Mouse (Mus musculus) ES-Bruce4 (cell line): ENCODE data around the gene Limd1. TPM values are rescaled to one million over a fixed set of nuclear protein-coding genes. Genes with fewer than 3 reads are reported as not detected.
A peak's percentile ranks its signal among the peaks of the same experiment; 100 is the strongest.

ENCODE experiments used
- H3K27ac ChIP-seq: 2 replicates; pipeline ENCODE4 v1.5.1; 2012; ENCODE audit warnings: low read length, inconsistent platforms; ENCODE audit not compliant: insufficient read depth
- H3K27me3 ChIP-seq: 2 replicates; pipeline ENCODE4 v1.6.1; 2012; ENCODE audit warnings: mild to moderate bottlenecking, low read length, inconsistent platforms; ENCODE audit not compliant: control insufficient read depth, poor library complexity, insufficient read depth, severe bottlenecking
- H3K36me3 ChIP-seq: 2 replicates; pipeline ENCODE4 v1.6.1; 2012; ENCODE audit warnings: inconsistent platforms, mild to moderate bottlenecking, low read length, moderate library complexity; ENCODE audit not compliant: control insufficient read depth, poor library complexity, insufficient read depth, severe bottlenecking
- H3K4me1 ChIP-seq: one replicate; pipeline ENCODE4 v1.8.1; 2011; ENCODE audit warnings: low read length; ENCODE audit not compliant: control insufficient read depth, insufficient read depth
- H3K4me3 ChIP-seq: 2 replicates; pipeline ENCODE4 v1.5.1; 2011; ENCODE audit warnings: low read depth, mild to moderate bottlenecking, low read length
- H3K9ac ChIP-seq: 2 replicates; pipeline ENCODE4 v1.6.1; 2012; ENCODE audit warnings: low read depth, mild to moderate bottlenecking, inconsistent platforms; ENCODE audit not compliant: poor library complexity, severe bottlenecking
- H3K9me3 ChIP-seq: replicated peaks from 2 replicates; pipeline ENCODE4 v1.6.1; 2012; ENCODE audit warnings: mild to moderate bottlenecking, low read length, inconsistent platforms; ENCODE audit not compliant: control insufficient read depth, poor library complexity, insufficient read depth, severe bottlenecking
- CTCF ChIP-seq: IDR thresholded peaks from one replicate; pipeline ENCODE4 v1.8.1; 2011; ENCODE audit warnings: low read depth, low read length
- EP300 ChIP-seq: IDR thresholded peaks from 2 replicates; pipeline ENCODE4 v1.6.1; 2011; ENCODE audit warnings: low read depth, low read length; ENCODE audit not compliant: insufficient read depth
- POLR2A ChIP-seq: IDR thresholded peaks from one replicate; pipeline ENCODE4 v1.8.1; 2011; ENCODE audit warnings: low read length; ENCODE audit not compliant: insufficient read depth
- polyA plus RNA-seq: library from polyadenylated mRNA; stranded (reverse); fragments of >200 nt; gene quantifications from 2 replicates; pipeline ENCODE4 v1.2.4, GENCODE M21; 2011; ENCODE audit warnings: low read depth; ENCODE audit not compliant: missing spikeins, insufficient read depth, insufficient read length

The Limd1 gene
- polyA plus RNA-seq, 1 experiment = 23.3 TPM

DNA sequence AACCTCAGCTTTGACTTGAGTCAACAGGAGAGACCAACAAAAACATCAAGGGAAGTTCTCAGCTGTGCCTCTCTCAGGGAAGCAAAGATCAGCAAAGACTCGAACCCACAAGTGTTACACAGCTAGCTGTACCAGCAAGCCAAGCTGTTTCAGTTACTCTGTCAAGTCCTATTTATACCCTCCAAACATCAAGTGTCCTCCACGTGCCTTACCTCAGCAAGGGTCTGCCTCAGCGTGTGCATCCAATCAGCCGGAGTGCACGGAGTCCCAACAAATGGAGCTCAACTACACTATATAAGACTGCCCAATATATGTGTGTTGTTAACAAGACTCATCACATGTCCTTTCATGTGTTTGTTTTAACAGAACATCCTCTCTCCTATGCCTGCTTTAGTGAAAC is 48.0 kb downstream of the Limd1 start:
- Histone ChIP-seq H3K9me3 (no peaks in the 10 kb centered on the region), H3K9ac (no peak overlapping the region), H3K4me3 (no peak overlapping the region), H3K27me3 (no peaks in the 10 kb centered on the region), H3K27ac (no peak overlapping the region), H3K36me3 (no peaks in the 10 kb centered on the region), H3K4me1 (peaks cover 2% of the 10 kb centered on the region)
- TF ChIP-seq EP300 = no peak
- no peak for TF ChIP-seq POLR2A
- no peak for TF ChIP-seq CTCF

DNA sequence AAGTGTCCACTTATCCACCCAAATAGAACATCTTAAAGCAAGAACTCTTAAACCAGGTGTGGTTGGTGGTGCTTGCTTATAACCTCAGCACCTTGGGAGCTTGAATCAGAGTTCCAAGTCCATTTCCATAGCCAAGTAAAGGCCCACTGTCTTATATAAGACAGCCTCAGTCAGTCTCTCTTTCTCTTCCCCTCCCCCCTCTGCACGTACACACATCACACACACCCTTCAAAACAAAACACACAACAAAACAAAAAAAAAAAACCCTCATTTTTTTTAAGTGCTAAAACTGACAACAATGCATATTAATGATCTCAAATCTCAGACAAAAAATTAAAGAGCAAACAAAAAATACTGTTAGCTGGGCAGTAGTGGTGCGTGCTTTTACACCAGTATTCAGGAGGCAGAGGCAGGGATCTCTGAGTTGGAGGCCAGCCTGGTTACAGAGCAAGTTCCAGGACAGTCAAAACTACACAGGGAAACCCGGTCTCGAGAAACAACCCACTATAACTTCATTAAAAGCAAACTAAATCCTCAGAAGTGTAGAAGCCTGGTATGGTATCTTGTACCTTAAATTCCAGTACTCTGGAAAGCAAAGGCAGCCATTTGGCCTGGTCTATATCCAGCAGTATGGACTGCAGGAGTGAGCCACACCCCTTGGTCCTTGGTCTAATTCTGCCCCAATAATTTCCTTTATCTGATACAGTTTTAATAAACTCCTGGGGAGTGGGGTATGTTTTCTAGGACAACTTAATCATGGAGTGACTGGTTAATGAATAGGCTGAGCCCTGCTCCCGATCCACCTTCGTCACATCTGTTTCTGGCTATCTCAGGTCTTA is 49.8 kb downstream of the Limd1 start:
- no peaks in the 10 kb centered on the region for H3K27me3 ChIP-seq
- H3K9me3 ChIP-seq = no peaks in the 10 kb centered on the region
- no peaks in the 10 kb centered on the region for H3K36me3 ChIP-seq
- H3K27ac ChIP-seq = peak overlapping the region; percentile 31; the same call in 1 of the 2 replicates
- H3K4me1 ChIP-seq = peaks cover 2% of the 10 kb centered on the region
- H3K9ac ChIP-seq = peak overlapping the region; percentile 51
- TF ChIP-seq POLR2A = no peak
- TF ChIP-seq CTCF = no peak
- TF ChIP-seq EP300 = no peak
- H3K4me3 ChIP-seq = peak overlapping the region; percentile 90

DNA sequence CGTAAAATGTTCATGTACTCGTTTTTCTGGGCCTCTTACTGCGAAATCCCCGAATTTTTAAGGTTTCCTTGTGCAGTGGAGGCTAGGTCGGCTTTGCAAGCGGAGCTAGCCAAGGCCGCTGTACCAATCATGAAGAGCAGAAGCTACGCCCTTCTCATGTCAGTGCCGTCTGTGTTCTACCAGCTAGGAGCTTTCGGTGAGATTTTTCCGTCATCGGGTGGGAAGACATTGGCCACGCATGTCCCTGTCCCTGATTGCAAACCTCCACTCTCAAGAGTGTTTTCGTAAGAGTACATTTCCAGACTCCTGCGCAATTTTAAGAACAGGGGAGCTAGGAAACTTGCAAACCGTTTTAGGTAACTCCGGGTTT is 50.4 kb downstream of the Limd1 start:
- Histone ChIP-seq H3K27ac (peak overlapping the region; percentile 31; the same call in 1 of the 2 replicates), H3K9me3 (no peaks in the 10 kb centered on the region), H3K4me3 (peak overlapping the region; percentile 90), H3K4me1 (peaks cover 2% of the 10 kb centered on the region), H3K9ac (peak overlapping the region; percentile 51), H3K27me3 (no peaks in the 10 kb centered on the region), H3K36me3 (no peaks in the 10 kb centered on the region)
- TF ChIP-seq CTCF = no peak

DNA sequence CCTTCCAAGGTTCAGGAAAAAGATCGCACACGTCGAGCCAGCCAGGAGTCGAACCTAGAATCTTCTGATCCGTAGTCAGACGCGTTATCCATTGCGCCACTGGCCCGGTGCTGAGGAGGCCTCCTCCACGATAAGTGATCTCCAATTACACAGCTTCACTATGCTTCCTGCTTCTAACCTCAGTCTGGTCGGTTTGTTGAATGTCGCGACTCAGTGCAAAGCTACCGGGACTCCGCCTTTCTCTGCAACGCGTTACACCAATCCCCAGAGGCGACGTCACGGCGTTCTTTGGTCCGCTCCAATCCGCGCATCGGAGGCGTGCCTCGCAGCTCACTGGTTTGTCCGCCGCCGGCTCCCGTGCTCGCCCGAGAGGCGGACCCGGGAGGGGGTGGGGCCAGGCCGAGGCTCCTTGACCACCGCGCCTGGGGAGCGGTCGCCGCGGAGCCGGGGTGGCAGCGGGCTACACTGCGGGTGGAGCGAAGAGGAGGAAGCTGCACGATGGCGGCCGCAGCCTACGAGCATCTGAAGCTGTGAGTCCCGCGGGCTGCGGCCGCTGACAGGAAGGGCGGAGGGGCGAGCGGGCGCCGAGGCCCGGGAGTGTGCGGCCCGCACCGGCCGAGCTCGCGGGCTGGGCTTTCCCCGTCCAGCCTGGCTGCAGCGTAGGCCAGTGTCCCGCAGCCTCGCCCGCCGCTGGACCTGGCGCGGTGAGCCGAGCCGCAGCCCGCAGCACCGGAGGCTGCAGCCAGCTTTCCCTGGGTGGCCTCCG is 51.1 kb downstream of the Limd1 start, which contains the start of gene Sacm1l:
TSS of gene Sacm1l (plus strand) at position 368 of the 766 bp plus-strand sequence.
- H3K27ac ChIP-seq = peak within 1 kb of the TSS; percentile 31; the same call in 1 of the 2 replicates
- H3K9me3 ChIP-seq = no peaks in the 10 kb centered on the region
- TF ChIP-seq POLR2A (peak; percentile 70), CTCF (no peak), EP300 (peak; percentile 79)
- peak within 1 kb of the TSS; percentile 80 for H3K9ac ChIP-seq
- H3K27me3 ChIP-seq = no peaks in the 10 kb centered on the region
- no peaks in the 10 kb centered on the region for H3K36me3 ChIP-seq
- H3K4me3 ChIP-seq = peak within 1 kb of the TSS; percentile 90
- H3K4me1 ChIP-seq = peaks cover 2% of the 10 kb centered on the region

DNA sequence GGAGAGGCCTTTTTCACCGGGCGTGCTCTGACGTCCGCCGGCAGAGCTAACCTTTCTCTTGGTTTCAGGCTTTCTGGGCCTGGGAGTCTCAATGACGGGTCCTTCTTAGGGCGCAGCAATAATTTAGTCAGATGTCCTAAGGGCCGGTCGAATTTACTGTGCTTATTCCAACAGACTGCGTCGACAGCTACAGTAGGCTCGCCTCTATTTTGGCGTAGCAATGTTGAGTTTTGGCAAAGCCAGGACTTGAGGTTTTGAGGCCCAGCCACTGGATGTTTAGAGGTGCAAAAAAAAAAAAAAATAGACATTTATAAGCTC is 51.6 kb downstream of the Limd1 start:
- H3K27me3 ChIP-seq = no peaks in the 10 kb centered on the region
- H3K9me3 ChIP-seq = no peaks in the 10 kb centered on the region
- peak overlapping the region; percentile 81 for H3K4me3 ChIP-seq
- H3K4me1 ChIP-seq = peaks cover 2% of the 10 kb centered on the region
- H3K9ac ChIP-seq = peak overlapping the region; percentile 80
- H3K27ac ChIP-seq = no peak overlapping the region
- TF ChIP-seq POLR2A = no peak
- no peak for TF ChIP-seq CTCF
- no peak for TF ChIP-seq EP300
- no peaks in the 10 kb centered on the region for H3K36me3 ChIP-seq

DNA sequence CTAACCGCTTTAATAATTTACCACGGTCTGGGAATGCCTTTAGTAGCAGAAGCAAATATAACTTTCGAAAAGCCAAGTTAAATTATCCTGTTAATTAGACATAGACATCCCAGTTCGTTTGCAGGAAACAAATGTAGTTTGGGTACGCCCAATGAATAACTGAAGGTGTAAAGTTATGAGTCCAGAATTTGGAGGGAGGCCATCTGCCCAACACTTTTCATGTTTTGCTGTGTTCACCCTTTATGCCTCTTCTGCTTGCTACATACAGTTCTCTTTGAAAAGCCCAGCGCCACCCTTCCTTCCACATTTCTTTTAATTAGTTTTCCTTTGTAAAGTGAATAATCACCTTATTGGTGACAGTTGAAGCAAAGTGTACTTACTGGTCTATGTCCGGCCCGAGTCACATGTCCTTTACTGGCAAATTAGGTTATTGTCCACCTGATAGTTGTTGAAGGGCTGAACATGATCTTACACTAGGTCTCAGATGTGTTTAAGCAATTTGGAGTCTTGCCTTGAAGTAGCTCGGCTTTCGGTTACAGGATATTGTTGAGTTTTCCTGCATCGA is 52.1 kb downstream of the Limd1 start:
- H3K27ac ChIP-seq = no peak overlapping the region

More for the DNA sequence above, 52.1 kb downstream of the Limd1 start:
- Histone ChIP-seq H3K27me3 (no peaks in the 10 kb centered on the region), H3K4me1 (peaks cover 2% of the 10 kb centered on the region), H3K9me3 (no peaks in the 10 kb centered on the region), H3K4me3 (peak overlapping the region; percentile 81), H3K9ac (peak overlapping the region; percentile 80), H3K36me3 (no peaks in the 10 kb centered on the region)
- TF ChIP-seq EP300 = no peak
